Mouse (Mus musculus) gastrocnemius, postnatal 14 days (tissue): ENCODE measurements around the gene Fbxw2. TPM values are rescaled to one million over a fixed set of nuclear protein-coding genes. Genes with fewer than 3 reads are reported as not detected.

ENCODE experiments used
- total RNA-seq, 2 experiments: library from RNA; stranded (reverse); gene quantifications; 2 replicates each; pipeline ENCODE4 v1.2.3; 2021

Fbxw2 gene
- total RNA-seq, 2 experiments from 2014 or later, result 43.5 to 48.3 TPM

Other genes starting within 250 kb of the Fbxw2 start
- 10 to 100 TPM; 32.2 to 34.6 TPM for gene Gapvd1, start 71.1 kb downstream of the Fbxw2 start, total RNA-seq
- 100 to 1,000 TPM; 175 to 207 TPM for gene Hspa5, start 54.3 kb downstream of the Fbxw2 start, total RNA-seq
- 10 to 100 TPM in 1 of 2 experiments, 1 to 10 TPM in 1; 7.9 to 10.1 TPM for gene Rabepk, start 26.4 kb downstream of the Fbxw2 start, total RNA-seq
- under 1 TPM; 0.12 to 0.18 TPM for gene Gm34653, start 6.7 kb upstream of the Fbxw2 start, total RNA-seq
- gene Cutal, start 48.1 kb upstream of the Fbxw2 start, total RNA-seq, result under 1 TPM; 0.29 to 0.49 TPM
- gene Psmd5, start 48.7 kb upstream of the Fbxw2 start, total RNA-seq, result 10 to 100 TPM; 13.5 to 13.8 TPM
- 1 to 10 TPM; 1.7 to 2.1 TPM for gene Phf19, start 87.7 kb upstream of the Fbxw2 start, total RNA-seq
- 1 to 10 TPM; 1.0 to 1.7 TPM for gene Traf1, start 135.5 kb upstream of the Fbxw2 start, total RNA-seq
- gene Hc, start 235.1 kb upstream of the Fbxw2 start, total RNA-seq, result not detected